Mouse (Mus musculus) CD4-positive, CD25-positive, alpha-beta regulatory T cell, adult 2 months (primary cell): ENCODE results near the gene Ssxb3.
"Not testable (repeated sequence)": the region's sequence is repeated elsewhere in the genome, so short reads cannot be mapped to it uniquely, and the experiment has no call there.

Experiments
- DNase-seq: peaks from one replicate; pipeline ENCODE4 v3.0.0-alpha.2; 2012; ENCODE audit warnings: low read depth, low spot score

The Ssxb3 gene

DNA sequence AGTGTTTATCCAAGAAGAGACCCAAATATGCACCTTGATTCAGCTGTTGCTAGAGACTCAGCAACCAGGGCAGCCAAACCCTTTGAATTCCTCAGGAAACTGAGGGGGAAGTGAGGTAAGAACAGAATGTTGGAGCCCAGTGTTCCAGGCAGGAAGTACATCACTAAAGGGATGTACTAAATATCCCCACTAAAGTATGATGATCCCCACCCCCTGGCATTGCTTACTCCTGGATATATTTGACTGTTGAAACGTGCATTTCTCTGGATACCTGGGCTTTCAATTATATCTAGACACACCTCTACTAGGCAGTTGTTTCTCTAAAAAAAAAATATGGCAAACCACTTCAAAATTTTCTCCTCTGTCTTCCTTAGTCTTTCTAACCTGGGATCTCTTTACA, at the start of gene Ssxb3:
Ssxb3 (minus strand) TSS at position 101 of the 400 bp plus-strand sequence.
- not testable (repeated sequence) for DNase-seq

DNA sequence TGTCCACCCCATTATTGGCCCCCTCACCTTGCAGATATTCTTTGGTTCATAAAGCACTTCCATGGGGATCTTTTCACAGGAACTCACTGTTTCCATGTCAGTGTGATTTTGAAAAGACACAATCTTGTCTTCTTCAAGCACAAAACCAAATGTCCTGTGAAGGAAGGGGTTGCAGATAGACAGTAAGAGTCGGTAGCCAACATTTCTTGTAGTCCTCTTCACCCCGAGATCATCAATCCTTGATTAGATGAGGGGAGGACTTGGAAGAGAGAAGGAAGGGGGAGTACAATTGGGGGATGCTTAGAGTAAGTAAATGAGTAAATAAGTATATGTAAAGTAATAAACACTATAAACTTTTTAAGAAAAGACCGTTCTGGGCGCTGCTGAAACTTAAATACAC, 43.5 kb downstream of the Ssxb3 start, which contains the start of gene Ssxb6:
Ssxb6 (minus strand) TSS at position 101 of the 400 bp plus-strand sequence.
- not testable (repeated sequence) for DNase-seq
